Mouse (Mus musculus): ENCODE data around the gene Sept1.
A peak's percentile ranks its signal among the peaks of the same experiment; 100 is the strongest.

The Sept1 gene

DNA sequence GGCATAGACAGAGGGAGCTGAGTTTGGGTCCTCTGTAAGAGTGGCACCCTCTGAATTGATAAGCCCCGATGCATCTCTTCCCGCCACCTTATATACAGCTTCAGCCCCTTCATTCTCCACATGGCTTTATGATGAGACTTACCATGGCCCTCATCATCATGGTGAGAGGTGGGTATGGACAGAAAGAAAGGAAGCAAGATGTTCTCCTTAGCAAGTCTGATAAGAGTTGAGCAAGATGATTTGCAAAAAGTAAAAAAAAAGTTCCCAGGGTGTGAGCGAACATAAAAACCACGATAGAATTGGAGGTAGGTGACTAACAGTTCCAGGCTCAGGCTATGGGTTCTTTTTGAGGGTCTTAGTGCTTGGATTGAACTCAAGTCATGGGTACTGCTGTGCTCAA is 14.3 kb downstream of the Sept1 start:
- DNase-seq (ENCODE audit: low spot score): no peak

DNA sequence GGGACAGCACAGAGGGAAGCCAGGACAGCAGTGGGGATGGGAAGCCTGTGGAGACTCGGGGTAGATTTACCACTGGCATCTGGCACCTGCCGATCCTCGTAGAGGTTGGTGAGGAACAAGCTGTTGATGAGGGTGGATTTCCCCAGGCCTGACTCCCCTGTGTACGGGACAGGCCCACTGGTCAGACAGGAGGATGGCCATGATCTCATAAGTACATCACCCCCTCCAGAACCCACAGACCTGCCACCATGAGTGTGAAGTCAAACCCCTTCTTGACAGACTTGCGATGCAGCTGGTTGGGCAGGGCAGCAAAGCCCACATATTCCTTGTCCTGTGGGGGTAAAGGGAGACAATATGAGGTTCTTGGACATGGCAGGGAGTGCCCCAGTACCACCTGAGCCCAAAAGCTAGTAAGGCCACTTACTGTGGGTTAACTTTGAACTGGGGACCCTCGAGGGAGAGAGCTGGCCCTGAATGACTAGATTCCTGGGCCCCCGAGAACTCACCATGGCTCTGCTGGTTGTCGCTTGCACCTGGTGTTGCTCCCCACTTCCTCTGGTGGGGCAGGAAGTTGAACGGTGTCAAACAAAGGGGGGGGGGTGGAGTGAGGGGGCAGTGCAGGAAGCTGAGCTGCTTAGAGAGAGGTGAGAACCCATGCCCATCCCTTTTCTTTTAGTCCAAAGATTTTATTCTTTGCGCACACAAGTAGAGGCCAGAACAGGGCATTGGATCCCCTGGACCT is 14.9 kb downstream of the Sept1 start:
- no peak for DNase-seq (ENCODE audit: low spot score)

DNA sequence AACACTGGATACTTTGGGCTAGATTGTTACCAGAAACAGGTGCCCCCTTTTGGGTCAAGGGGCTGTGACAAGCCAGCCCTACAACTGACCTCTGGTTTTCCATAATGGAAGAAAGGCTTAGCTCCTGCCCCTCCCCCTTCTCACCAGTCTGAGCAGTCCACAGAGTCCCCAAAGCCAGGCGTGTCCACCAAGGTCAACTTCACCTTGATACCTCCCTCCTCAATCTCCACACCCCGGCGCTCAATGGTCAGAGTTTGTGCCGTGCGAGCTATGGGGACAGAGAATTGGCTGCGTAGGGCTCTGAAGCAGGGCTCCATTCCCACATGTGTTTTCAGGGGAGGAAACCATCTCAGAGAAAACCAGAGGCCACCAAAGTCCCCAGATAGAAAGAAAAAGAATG is 15.5 kb downstream of the Sept1 start:
- no peak for DNase-seq (ENCODE audit: low spot score)

DNA sequence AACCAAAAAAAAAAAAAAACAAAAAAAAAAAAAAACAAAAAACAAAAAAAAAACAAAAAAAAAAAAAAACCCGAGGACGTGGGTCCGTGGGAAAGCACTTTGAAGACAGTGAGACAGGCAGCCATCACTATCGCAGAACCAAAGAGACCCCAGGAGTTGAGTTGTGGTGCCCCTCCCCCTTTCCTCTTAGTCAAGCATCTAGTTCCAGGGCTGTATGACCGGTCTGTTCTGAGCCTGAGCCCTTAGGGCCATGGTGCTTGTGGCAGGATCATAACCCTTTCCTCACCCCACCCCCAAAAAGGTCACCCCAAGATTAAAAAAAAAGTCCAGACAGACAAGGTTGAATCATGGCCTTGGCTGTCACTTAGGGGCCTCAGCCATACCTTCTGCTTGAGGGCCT is 16.6 kb downstream of the Sept1 start:
- no peak for DNase-seq (ENCODE audit: low spot score)

DNA sequence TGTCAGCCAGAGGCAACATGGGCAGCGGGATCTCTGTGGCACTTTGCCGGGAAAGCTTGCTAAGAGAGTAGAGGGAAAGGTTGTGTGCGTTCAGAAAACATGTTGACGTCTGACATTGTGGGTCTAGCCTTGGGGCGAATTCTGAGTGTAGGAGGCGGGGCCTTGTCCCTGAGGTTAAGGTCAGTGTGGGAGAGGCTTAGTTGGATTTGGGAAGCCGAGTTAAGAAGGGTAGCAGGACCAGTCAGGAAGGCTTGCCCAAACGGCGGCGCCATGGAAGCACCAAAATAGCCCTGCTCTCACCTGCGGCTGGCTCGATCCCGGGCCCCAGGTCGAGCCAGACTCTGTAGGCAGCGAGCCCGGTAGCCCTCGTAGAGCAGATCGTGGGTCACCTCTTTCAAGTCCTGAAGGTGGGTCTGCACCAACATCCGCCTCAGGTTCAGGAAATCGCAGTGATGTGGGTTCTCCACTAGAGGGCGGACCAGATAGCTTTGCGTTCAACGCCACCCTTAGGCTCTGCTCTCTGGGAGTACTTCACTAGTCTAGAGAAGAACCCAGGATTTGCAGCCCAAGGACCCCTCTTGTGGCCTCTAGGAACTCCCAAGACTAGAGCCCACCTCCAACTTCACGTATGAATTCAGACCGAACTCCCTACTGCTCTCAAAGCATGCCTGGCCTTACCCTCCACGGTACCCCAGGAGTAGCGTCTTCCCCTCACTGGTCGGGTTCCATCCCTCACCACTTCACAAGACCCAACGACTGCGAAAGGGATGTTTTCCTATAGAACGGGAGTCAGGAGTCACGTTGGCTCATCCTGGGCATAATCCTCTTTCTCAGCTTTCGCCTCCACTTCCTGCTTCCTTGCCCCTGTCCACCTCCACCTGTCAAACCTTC is 17.7 kb downstream of the Sept1 start:
- peak; percentile 82 for DNase-seq (ENCODE audit: low spot score)

DNA sequence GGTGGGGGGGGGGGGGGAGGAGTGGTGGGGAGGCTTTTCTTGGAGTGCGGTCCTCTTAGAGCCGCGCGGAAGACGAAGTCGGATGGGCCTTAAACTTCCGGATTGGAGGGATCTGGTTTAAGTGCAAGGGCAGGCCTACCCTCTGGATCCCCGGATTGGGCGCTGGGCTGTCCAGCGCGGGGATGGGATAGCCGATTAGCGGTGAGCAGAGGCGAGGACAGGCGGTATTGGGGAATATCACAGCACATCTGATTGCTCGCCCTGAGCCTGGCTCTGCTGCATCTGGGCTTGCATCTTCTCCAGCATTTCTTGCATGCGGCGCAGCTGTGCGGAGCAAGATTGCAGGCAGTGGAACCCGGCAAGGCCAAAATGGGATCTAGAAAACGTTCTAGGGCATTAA is 18.4 kb downstream of the Sept1 start:
- peak; percentile 73 for DNase-seq (ENCODE audit: low spot score)

DNA sequence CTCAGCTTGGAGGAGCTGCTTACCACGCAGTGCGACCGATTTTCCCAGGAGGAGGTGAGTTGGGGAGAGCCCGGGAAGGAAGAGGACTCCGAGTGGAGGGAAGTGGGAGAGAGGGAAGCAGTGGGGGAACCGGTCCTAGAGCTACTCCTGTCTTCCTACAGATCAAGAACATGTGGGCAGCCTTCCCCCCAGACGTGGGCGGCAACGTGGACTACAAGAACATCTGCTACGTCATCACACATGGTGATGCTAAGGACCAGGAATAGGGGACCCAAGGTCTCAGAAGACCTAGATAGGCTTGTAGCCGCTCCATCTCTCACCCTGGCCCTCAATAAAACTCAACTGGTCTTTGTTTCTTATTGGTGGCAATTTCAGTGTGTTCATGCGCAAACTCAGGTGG is 19.0 kb downstream of the Sept1 start:
- DNase-seq (ENCODE audit: low spot score): peak; percentile 51

DNA sequence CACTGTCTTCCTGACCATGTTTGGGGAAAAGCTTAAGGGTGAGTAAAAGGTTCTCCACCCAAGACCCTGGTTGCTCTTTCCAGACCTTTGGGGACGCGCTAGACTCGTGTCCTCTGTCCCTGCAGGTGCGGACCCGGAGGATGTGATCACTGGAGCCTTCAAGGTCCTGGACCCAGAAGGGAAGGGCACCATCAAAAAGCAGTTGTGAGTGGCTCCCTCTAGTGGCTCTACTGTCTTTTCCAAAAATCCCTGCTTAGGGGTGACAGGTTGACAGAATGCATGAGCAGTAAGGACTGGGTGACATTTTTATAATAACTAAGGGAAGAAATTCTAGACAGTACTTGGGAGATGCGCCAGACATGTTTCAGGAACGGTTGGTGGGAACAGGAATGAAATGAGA is 19.4 kb downstream of the Sept1 start:
- peak; percentile 71 for DNase-seq (ENCODE audit: low spot score)

DNA sequence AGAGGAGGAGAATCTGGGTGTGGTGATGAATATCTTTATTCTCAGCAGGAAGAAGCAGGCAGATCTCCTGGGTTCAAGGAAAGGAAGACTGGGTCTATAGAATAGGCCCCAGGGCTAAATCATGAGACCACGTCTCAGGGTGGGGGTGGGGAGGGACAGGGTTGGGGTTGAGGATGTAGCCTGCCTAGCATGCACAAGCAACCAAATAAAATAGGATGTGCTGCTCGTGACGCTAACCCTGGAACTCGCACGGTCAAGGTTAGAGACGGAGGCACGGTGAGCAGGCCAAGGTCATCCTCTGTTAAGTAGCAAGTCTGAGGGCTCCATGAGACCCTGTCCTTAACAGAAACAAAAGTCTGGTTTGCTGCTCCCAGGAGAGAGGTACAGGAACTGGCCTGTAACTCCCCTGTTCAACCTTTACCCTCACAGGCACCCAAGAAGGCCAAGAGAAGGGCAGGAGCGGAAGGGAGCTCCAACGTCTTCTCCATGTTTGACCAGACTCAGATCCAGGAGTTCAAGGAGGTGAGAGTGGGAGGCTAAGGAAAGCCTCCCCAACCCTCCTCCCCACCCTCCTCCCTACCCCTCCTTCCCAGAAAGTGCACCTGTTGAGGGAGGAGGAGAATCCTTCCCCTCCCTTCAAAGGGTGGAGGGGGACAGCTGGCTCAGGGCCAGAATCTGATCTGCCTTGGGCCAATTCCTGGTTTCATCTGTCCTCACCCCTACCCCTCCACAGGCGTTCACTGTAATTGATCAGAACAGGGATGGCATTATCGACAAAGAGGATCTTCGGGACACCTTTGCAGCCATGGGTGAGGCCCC is 20.3 kb downstream of the Sept1 start:
- no peak for DNase-seq (ENCODE audit: low spot score)

DNA sequence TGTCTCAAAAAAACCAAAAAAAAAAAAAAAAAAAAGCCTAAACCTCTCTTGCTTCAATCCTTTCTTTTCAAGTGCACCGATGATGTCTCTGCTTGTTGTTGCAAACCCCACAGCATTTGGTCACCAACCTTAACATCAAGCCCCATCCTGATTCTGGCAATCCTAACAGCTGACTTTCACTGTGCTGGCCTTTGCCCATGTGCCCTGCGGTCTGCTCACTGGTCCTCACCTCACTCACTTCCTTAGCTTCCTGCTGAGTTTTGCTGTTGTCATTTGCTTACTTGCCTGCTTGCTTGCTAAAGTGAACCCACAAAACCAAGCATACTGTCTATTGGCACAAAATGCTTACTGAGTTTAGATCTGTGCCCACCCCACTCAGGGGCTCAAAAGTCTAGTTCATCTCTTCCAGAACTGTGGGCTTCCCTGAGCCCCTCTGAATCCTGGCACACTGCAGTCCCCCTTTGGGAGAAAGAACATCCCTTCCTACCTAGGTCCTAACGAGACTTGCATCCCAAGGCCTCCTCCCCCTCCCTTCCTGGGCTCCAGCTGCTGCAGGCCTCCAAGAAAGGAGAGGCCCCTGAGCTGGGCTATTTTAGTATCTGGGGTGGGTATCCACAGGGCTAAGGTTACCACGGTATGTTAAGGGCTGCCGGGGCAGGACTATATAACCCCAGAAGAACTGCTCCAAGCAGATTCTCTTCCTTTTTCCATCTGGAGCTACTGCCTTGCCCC is 21.8 kb downstream of the Sept1 start:
- DNase-seq (ENCODE audit: low spot score): no peak

DNA sequence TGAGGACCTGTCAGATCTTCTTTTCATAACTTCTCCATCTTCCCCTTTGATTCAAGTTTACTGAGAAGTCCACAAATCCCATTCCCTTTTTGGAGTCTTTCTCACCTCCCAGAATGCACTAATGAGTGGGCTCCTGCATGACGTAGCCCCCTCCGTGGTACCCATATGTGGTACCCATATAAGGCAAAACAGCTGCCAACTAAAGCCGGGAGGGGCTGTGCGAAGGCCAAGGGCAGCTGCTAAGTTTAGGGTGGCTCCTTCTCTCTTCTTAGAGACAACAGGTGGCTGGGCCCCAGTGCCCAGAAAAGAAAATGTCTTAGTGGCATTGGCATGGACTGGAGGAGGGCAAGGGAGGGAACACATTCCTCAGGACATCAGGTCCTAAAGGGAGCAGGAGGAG is 22.7 kb downstream of the Sept1 start:
- DNase-seq (ENCODE audit: low spot score): no peak

DNA sequence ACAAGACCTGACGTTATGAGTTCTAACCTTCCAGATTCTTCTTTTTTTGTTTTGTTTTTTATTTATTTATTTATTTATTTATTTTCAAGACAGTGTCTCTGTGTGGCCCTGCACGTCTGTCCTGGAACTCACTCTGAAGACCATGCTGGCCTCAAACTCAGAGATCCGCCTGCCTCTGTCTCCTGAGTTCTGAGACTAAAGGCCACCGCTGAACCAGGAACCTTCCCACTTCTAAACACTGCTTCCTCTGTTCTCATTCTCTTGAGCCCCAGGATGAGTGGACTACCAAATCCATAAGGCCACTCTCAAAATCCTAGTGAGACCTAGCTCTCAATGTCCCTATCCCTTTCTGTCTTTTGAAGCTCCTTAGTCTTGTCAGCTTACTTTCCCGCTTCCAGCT is 23.1 kb downstream of the Sept1 start:
- DNase-seq (ENCODE audit: low spot score): no peak

DNA sequence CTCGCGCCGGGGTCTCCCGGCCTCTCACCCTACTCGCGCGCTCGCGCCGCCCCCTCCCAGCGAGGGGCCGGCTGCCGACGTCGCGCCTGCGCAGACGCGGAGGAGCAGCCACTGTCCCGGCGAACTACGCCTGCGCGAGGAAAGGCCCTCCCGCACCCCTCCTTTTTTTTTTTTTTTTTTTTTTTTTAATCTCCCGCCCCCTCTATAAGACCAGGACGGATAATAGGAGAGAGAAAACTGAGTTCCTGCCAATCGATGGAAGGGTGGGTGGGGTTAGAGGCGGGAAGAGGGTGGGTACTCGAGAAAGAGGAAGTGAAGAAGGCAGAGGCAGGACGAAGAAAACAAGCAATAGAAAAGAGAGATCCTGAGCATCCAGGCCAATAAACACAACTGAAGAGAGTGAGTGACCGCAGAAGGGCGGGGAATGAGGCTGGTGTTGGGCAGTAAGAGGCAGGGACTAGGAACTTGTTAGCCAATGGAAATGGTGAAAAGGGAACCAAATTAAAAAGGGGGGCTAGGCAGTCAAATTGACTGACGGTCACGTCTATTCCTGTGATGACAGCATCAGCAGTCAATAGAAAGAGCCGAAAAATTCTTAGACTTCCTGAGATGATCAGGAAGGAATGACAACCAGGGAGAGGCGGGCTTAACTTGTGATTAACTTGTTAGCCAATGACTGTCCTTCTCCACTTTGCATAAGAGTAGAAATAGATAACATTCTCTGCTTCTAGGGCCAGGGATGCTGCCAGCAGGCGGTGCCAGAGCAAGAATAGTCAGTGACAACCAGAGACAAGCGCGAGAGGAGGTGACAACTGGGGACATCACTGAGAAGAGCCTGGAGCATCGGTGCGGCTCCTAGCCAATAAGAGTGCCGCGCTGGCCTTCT is 24.1 kb downstream of the Sept1 start, which contains the start of gene Mylpf:
Gene Mylpf (plus strand): TSS at position 338 of the 886 bp plus-strand sequence.
- peak; percentile 97 for DNase-seq (ENCODE audit: low spot score)

DNA sequence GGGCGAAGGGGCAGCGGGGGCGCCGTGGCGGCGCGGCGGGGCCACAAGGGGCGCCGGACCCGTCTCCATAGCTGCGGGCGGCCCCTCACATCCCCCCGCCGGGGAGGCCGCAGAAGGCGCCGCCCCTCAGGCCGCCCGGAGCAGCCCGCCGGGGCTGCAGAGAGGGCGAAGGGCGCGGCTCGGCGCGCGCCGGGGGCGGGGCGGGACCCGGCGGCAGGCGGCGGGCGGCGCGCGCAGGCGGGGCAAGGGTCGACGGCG is 24.7 kb downstream of the Sept1 start, which contains the start of gene Tbc1d10b:
Gene Tbc1d10b (minus strand): TSS at position 174 of the 258 bp plus-strand sequence.
- no peak for DNase-seq (ENCODE audit: low spot score)

DNA sequence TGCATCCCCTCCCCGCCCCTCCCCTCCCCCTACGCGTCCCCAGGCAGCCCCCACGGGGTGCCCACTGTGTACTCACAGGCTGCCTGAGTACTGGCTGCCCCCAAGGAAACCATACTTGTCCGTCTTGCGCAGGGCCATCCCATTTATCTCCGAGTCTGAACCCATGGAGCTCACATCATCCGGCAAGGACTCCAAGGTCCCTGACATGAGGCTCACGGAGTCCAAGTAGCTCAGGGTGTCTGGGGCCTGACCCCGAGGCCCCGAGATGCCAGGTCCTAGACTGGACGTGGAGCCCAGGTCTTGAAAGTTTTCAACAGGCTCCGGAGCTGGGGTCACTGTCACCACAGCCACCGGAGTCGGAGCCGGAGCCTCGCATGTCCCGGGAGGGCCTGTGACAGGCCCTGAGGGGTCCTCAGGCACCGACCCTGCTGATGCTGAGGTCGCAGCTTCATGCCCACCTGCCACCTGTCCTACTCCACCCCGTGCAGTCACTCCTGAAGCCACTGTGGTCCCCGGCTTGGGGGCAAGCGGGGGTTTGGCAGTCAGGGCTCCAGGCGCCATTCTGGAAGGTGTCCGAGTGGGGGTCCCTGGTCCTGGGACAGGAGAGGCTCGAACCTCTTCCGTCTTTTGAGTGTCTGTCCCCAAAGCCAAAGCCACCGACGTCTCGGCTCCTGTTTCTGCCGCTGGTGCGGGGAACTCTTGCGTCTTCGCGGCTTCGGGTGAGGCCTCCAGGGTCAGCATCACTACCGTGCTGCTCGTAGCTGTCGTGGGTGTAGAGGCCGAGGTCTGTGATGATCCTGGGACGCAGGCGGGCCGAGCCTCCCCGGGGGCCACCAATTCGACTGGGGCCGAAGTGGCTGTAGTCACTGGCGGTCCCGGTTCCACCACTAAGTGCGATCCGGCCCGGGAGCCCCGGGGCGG is 25.3 kb downstream of the Sept1 start:
- DNase-seq (ENCODE audit: low spot score): peak; percentile 54

DNA sequence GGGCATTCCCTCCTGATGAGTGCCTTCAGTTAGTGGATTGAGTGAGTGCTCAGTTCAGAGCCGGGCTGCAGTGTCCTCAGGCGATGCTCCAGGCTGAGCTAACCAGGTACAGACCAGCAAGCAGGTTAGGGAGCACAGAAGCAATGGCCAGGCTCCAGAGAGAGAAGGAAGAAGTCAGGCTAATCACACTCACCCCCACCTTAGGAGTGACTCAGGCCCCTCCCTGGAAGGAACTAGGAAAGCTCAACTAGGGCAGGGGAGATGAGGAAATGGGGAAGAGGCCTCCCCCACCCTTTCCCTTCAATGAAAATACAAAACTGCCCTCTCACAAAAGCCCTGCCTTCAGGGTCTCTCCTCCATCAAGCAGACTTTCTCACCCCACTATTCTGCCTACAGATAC is 26.3 kb downstream of the Sept1 start:
- DNase-seq (ENCODE audit: low spot score): no peak

DNA sequence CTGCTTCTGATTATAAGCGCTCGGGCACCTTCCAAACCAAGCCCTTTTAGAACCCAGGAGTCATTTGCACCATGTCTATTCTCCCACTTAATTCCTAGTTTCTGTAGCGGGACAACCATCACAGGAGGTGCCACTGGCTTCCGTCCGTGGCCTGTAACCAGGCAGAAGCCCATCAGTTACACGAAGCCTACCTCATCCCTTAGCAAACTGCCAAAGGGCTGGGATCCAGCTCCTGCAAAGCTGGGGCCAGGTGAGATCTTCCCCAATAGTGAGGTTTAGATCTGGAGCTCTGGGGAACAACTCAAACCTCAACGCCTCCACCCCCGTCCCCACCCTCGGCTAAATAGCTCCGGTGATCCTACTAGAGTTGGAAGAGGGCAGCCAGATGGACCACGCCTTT is 36.4 kb downstream of the Sept1 start:
- DNase-seq (ENCODE audit: low spot score): no peak

DNA sequence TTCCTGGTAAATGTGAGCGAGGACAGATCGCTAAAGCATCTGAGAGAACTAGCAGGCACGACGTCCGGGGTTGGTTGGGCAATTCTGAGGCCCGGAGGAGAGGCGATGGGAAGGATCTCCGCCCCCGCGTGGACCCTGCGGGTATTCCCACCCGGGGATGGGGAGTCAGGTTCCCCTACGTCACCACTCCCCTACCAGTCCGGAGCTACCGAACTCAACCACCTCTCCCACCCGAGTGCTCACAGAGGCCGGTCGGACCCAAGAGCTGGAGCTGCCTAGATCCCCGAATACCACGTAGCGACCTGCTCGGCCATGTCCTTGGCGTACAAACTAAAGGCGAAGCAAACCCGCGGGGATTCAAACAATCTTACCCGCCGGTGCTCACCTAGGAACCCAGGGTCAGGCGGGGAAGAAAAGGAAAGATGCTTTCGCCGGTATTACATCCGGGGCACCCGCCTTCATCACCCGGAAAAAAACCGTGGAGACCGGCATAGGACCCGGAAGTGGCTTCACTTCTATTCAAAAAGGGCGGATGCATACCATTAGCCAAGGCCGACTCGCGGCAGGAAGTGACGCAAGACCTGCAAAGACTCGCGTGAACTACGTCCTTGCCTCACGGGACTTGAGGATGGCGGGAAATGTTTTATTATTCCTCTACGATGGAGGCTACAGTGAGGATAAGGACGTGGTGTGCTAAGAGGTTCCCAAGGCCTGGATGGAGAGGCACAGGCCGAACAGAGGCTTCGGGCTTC is 37.2 kb downstream of the Sept1 start, which contains the start of gene Cd2bp2:
Gene Cd2bp2 (minus strand): TSS at position 507 of the 752 bp plus-strand sequence.
- DNase-seq (ENCODE audit: low spot score): peak; percentile 98

DNA sequence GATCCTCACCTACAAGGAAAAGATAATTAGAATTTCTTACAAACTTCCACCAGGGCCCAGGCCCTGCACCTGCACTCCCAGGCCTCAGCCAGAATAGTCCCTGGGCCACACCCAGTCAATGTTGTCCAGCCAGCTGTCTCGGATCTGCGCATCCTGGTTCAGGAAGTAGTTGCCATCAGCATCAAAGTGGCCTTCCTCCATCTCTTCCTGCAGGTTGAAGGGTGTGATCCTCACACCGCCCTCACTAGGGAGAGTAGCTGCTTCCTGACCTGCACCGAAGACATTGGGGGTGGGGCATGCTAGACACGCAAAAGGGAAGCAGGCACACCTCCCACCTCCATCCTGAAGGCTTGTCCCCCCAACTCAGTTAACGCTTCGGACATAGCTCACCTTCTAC is 38.3 kb downstream of the Sept1 start:
- DNase-seq (ENCODE audit: low spot score): no peak
